Mouse (Mus musculus) midbrain, embryonic 14.5 days (tissue): ENCODE measurements around the gene Gm48551. TPM values are rescaled to one million over a fixed set of nuclear protein-coding genes. Genes with fewer than 3 reads are reported as not detected.
A peak's percentile ranks its signal among the peaks of the same experiment; 100 is the strongest.

ENCODE experiments used
- ATAC-seq: fragments of 200-750 bp; cut with Nextera tagmentation; 2 replicates; pipeline ENCODE4 v1.8.0; 2017; ENCODE audit warnings: moderate number of reproducible peaks, moderate library complexity; ENCODE audit not compliant: low FRiP score, low TSS enrichment
- DNase-seq: peaks from one replicate; pipeline ENCODE4 v3.0.0-alpha.2; 2015
- H3K27ac ChIP-seq: fragments of 300-500 bp; sonication (generic); replicated peaks from 2 replicates; pipeline ENCODE4 v1.5.1; 2014; ENCODE audit warnings: mild to moderate bottlenecking, low read depth, low read length, moderate library complexity
- H3K27me3 ChIP-seq: fragments of 300-500 bp; sonication (generic); 2 replicates; pipeline ENCODE4 v1.6.1; 2014; ENCODE audit warnings: low read length, control low read depth, mixed read lengths; ENCODE audit not compliant: control insufficient read depth, insufficient read depth
- H3K36me3 ChIP-seq: fragments of 300-500 bp; sonication (generic); 2 replicates; pipeline ENCODE4 v1.6.1; 2014; ENCODE audit warnings: low read length, control low read depth; ENCODE audit not compliant: control insufficient read depth, insufficient read depth
- H3K4me1 ChIP-seq: fragments of 300-500 bp; sonication (generic); 2 replicates; pipeline ENCODE4 v1.6.1; 2014; ENCODE audit warnings: mild to moderate bottlenecking, antibody characterized with exemption, low read length, control low read depth; ENCODE audit not compliant: control insufficient read depth, insufficient read depth
- H3K4me2 ChIP-seq: fragments of 300-500 bp; sonication (generic); 2 replicates; pipeline ENCODE4 v1.6.1; 2014; ENCODE audit warnings: mild to moderate bottlenecking, low read length, moderate library complexity
- H3K4me3 ChIP-seq: fragments of 300-500 bp; sonication (generic); replicated peaks from 2 replicates; pipeline ENCODE4 v1.5.1; 2014; ENCODE audit warnings: low read depth, low read length
- H3K9ac ChIP-seq: fragments of 300-500 bp; sonication (generic); replicated peaks from 2 replicates; pipeline ENCODE4 v1.6.1; 2014; ENCODE audit warnings: mild to moderate bottlenecking, low read length, moderate library complexity
- H3K9me3 ChIP-seq: fragments of 300-500 bp; sonication (generic); 2 replicates; pipeline ENCODE4 v1.6.1; 2016; ENCODE audit warnings: low read length, control low read depth, mixed read lengths; ENCODE audit not compliant: control insufficient read depth
- WGBS: fragments of 180-500 bp; shearing (Covaris S2); extraction: QIAGEN DNeasy Blood & Tissue Kit; methylation state at CpG from one replicate; pipeline ENCODE4 v1.1.7; 2014; 5-methylcytosine and 5-hydroxymethylcytosine counted together
- polyA plus RNA-seq: library from polyadenylated mRNA; unstranded; fragments of >200 nt; fragmentation: Nextera tagmentation; extraction: Ambion mirVana; gene quantifications from 2 replicates; pipeline ENCODE4 v1.2.1, GENCODE M21; 2014

Gm48551 gene
- polyA plus RNA-seq, 1 experiment from 2014 or later, result 4.5 TPM

- ATAC-seq (no peak), DNase-seq (no peak)
- no peak overlapping the region for H3K27ac ChIP-seq
- no peaks in the 10 kb centered on the region for H3K27me3 ChIP-seq
- H3K4me3 ChIP-seq, result no peak overlapping the region
- no peak overlapping the region for H3K4me2 ChIP-seq
- 70% methylated on average over 17 of the region's 17 CpGs for WGBS
- H3K36me3 ChIP-seq, result 0 out of 2 replicates have a peak, but pooled peaks cover 2% of the 10 kb centered on the region
- H3K9me3 ChIP-seq, result no peaks in the 10 kb centered on the region
- peaks cover 28% of the 10 kb centered on the region for H3K4me1 ChIP-seq
- H3K9ac ChIP-seq, result no peak overlapping the region
Observed at GRCm38 (mm10) chr10:81415549-81416310, 31.5 kb downstream of the Gm48551 start.

GRCm38 (mm10) chr10:81416581-81417226 lies 32.4 kb downstream of the Gm48551 start:
- H3K9me3 ChIP-seq, result no peaks in the 10 kb centered on the region
- peak overlapping the region; percentile 53 for H3K4me2 ChIP-seq
- H3K27me3 ChIP-seq, result no peaks in the 10 kb centered on the region
- 1% methylated on average over 24 of the region's 26 CpGs for WGBS
- ATAC-seq, result peak; percentile 55
- H3K9ac ChIP-seq, result peak overlapping the region; percentile 40; the same call in 1 of the 2 replicates
- DNase-seq, result peak; percentile 82
- H3K4me1 ChIP-seq, result peaks cover 26% of the 10 kb centered on the region
- 0 out of 2 replicates have a peak, but pooled peaks cover 2% of the 10 kb centered on the region for H3K36me3 ChIP-seq
- peak overlapping the region; percentile 20; the same call in 1 of the 2 replicates for H3K27ac ChIP-seq
- peak overlapping the region; percentile 23 for H3K4me3 ChIP-seq

GRCm38 (mm10) chr10:81417227-81418215 lies 33.3 kb downstream of the Gm48551 start:
- Histone ChIP-seq H3K4me3 (peak overlapping the region; percentile 23), H3K27me3 (no peaks in the 10 kb centered on the region), H3K27ac (peak overlapping the region; percentile 20; the same call in 1 of the 2 replicates), H3K4me2 (peak overlapping the region; percentile 53), H3K36me3 (0 out of 2 replicates have a peak, but pooled peaks cover 2% of the 10 kb centered on the region), H3K9ac (peak overlapping the region; percentile 40; the same call in 1 of the 2 replicates), H3K4me1 (peaks cover 23% of the 10 kb centered on the region), H3K9me3 (no peaks in the 10 kb centered on the region)
- WGBS, result 50% methylated on average over 12 of the region's 12 CpGs
- DNase-seq, result no peak
- no peak for ATAC-seq

DNA sequence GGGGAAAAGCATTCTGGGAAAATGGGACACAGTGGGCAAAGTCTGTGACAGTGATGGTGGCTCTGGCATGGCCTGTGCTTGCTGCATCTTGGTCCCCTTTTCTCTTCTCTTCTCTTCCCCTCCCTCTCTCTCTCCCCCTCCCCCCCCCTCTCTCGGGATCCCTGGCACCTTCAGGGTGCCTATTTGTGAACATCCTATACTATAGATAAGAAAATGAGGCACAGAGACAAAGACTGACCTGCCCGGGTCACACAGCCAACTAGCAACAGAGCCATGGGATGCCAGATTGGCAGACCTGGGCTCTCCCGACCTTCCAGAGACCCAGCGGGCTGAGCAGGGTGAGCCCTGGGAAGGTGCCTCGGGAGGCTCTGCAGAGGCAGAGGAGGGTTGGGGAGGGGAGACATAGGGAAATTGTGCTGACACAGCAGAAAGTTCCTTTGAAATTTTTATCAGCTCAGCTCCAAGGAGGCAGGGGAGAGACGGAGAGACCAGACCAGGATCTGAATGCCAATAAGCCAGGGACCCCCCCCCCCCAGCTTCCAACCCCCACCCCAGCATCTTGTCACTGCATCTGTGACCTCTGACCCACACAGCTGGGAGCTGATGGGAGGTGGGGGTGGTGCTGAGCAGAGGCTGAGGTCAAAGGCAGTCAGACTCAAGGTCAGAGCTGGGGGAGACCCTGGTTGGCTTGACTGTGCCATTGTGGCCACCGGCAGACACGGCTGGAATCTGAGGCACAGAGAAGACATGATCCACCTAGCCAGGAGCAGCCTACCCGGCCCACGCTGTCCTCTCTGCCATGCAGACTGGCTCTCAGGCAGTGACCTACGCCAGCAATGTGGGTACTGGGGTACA lies 34.2 kb downstream of the Gm48551 start:
- no peaks in the 10 kb centered on the region for H3K9me3 ChIP-seq
- 42% methylated on average over 11 of the region's 11 CpGs for WGBS
- no peaks in the 10 kb centered on the region for H3K27me3 ChIP-seq
- no peak overlapping the region for H3K4me3 ChIP-seq
- H3K4me2 ChIP-seq, result no peak overlapping the region
- ATAC-seq, result no peak
- DNase-seq, result no peak
- 0 out of 2 replicates have a peak, but pooled peaks cover 2% of the 10 kb centered on the region for H3K36me3 ChIP-seq
- H3K9ac ChIP-seq, result no peak overlapping the region; the same call in none of the 2 replicates
- peaks cover 23% of the 10 kb centered on the region for H3K4me1 ChIP-seq
- 0 out of 2 replicates have a peak overlapping the region, but pooled peaks have one; percentile 26 for H3K27ac ChIP-seq

DNA sequence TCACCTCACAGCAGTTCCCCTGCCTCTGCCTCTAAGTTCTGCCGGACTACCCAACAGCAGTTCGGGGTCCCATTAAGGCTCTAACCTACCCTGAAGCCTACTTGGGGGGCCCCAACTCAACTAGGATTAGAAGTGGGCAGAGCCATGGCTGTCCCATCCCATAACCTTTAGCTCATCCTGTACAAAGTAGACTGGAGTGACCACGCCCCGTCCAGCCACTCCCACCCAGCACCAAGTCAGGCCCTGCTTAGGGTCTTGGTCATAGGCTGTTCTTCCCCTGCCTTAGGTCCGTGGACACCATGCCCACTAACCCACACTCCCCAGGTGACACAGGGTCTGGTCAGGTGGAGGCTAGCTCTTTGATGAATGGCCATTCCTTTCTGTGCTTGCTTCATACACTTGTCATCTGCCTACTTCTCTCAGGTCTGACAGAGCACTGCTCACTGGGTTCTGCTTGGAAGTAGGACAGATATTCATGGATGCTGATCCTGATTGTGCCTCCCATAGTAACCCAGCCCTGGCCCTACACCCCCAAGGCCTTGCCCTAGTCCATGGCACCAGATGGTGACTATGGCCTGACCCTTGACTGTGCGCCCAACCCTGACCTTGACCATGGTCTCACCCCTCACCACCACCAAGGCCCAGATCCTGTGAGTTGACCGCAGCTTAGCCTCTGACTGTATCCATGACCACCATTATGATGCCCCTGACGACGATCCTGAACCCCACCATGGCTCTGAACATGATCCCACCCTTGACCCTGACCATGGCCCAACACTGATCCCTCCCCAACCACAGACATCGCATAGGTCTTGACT lies 35.1 kb downstream of the Gm48551 start:
- H3K27ac ChIP-seq, result 0 out of 2 replicates have a peak overlapping the region, but pooled peaks have one; percentile 26
- no peak overlapping the region for H3K4me2 ChIP-seq
- 0 out of 2 replicates have a peak, but pooled peaks cover 2% of the 10 kb centered on the region for H3K36me3 ChIP-seq
- no peak overlapping the region for H3K9ac ChIP-seq
- H3K4me1 ChIP-seq, result peaks cover 20% of the 10 kb centered on the region
- DNase-seq (no peak), ATAC-seq (no peak)
- 91% methylated on average over 10 of the region's 10 CpGs for WGBS
- H3K4me3 ChIP-seq, result no peak overlapping the region
- H3K9me3 ChIP-seq, result no peaks in the 10 kb centered on the region
- H3K27me3 ChIP-seq, result no peaks in the 10 kb centered on the region

- Histone ChIP-seq H3K27me3 (peaks cover 3% of the 10 kb centered on the region; the same call in 1 of the 2 replicates), H3K4me3 (no peak overlapping the region), H3K4me1 (peaks cover 26% of the 10 kb centered on the region), H3K36me3 (0 out of 2 replicates have a peak, but pooled peaks cover 2% of the 10 kb centered on the region), H3K9ac (no peak overlapping the region), H3K27ac (no peak overlapping the region), H3K4me2 (no peak overlapping the region), H3K9me3 (no peaks in the 10 kb centered on the region)
- no peak for DNase-seq
- 87% methylated on average over 40 of the region's 40 CpGs for WGBS
- ATAC-seq, result no peak
Observed at GRCm38 (mm10) chr10:81420191-81420767, 36.0 kb downstream of the Gm48551 start.
